Mouse (Mus musculus) B cell, adult (primary cell): Measurements from ENCODE around the gene Vstm2a. TPM values are rescaled to one million over a fixed set of nuclear protein-coding genes. Genes with fewer than 3 reads are reported as not detected.

Source experiments
- total RNA-seq: library from RNA; stranded (reverse); gene quantifications from 4 replicates; pipeline ENCODE4 v1.2.4, GENCODE M21; 2023; ENCODE audit not compliant: inconsistent age

The Vstm2a gene
- total RNA-seq = not detected in 4 replicates

DNA sequence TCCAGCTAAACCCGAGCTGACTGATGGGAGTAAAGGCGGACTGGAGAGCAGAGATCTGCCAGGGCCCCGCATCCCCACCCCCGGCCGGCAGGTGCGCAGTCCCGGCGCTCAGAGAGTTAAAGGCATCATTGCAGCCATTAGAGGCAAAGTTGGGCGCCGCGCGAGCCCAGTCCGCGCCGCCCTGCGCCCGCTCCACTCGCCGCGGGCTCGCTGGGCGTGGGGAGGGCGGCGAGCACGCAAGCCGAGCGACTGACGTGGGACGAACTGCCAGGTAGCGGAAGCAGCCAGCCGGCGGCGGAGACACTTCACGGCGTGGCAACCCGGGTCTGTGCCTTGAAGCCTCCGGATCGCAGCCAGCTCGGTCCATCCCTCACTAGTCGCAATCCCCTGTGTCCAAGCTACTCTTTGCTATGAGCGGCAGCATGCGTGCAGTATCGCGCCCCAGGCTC, at the start of gene Vstm2a:
Vstm2a (plus strand) TSS at position 252 of the 449 bp plus-strand sequence.

